Mouse (Mus musculus) embryonic facial prominence, embryonic 12.5 days (tissue): ENCODE data around the gene Macrod2. TPM values are rescaled to one million over a fixed set of nuclear protein-coding genes. Genes with fewer than 3 reads are reported as not detected.
"Not testable (repeated sequence)": the region's sequence is repeated elsewhere in the genome, so short reads cannot be mapped to it uniquely, and the experiment has no call there.

Source experiments
- ATAC-seq: fragments of 200-750 bp; cut with Nextera tagmentation; 2 replicates; pipeline ENCODE4 v1.8.0; 2017; ENCODE audit not compliant: insufficient number of reproducible peaks, insufficient read depth, low FRiP score, low TSS enrichment
- H3K27ac ChIP-seq: fragments of 300-500 bp; sonication (generic); 2 replicates; pipeline ENCODE4 v1.5.1; 2016; ENCODE audit warnings: mild to moderate bottlenecking
- H3K27me3 ChIP-seq: fragments of 300-500 bp; sonication (generic); 2 replicates; pipeline ENCODE4 v1.6.1; 2016; ENCODE audit warnings: mild to moderate bottlenecking, moderate library complexity
- H3K36me3 ChIP-seq: fragments of 300-500 bp; sonication (generic); 2 replicates; pipeline ENCODE4 v1.6.1; 2016; ENCODE audit warnings: mild to moderate bottlenecking
- H3K4me1 ChIP-seq: fragments of 300-500 bp; sonication (generic); 2 replicates; pipeline ENCODE4 v1.6.1; 2016
- H3K4me2 ChIP-seq: fragments of 300-500 bp; sonication (generic); replicated peaks from 2 replicates; pipeline ENCODE4 v1.6.1; 2016; ENCODE audit warnings: mild to moderate bottlenecking, moderate library complexity
- H3K4me3 ChIP-seq: fragments of 300-500 bp; sonication (generic); 2 replicates; pipeline ENCODE4 v1.5.1; 2016; ENCODE audit warnings: mild to moderate bottlenecking
- H3K9ac ChIP-seq: fragments of 300-500 bp; sonication (generic); 2 replicates; pipeline ENCODE4 v1.6.1; 2016; ENCODE audit warnings: mild to moderate bottlenecking, moderate library complexity
- H3K9me3 ChIP-seq: fragments of 300-500 bp; sonication (generic); 2 replicates; pipeline ENCODE4 v1.6.1; 2016; ENCODE audit warnings: mild to moderate bottlenecking, moderate library complexity
- WGBS: fragments of 180-500 bp; shearing (Covaris S2); methylation state at CpG from one replicate; pipeline ENCODE4 v1.1.7; 2016; 5-methylcytosine and 5-hydroxymethylcytosine counted together
- polyA plus RNA-seq: library from polyadenylated mRNA; unstranded; fragments of >200 nt; fragmentation: Nextera tagmentation; extraction: Ambion mirVana; gene quantifications from 2 replicates; pipeline ENCODE4 v1.2.1, GENCODE M21; 2016

Gene Macrod2
- polyA plus RNA-seq, 1 experiment from 2014 or later = 39.6 TPM

- H3K27ac ChIP-seq = no peak overlapping the region
- H3K4me1 ChIP-seq = peaks cover 11% of the 10 kb centered on the region; the same call in 1 of the 2 replicates
- no peaks in the 10 kb centered on the region for H3K27me3 ChIP-seq
- ATAC-seq = no peak
- H3K9me3 ChIP-seq = no peaks in the 10 kb centered on the region
- no peak overlapping the region for H3K9ac ChIP-seq
- 11% methylated on average over 3 of the region's 3 CpGs for WGBS
- H3K4me3 ChIP-seq = no peak overlapping the region
- H3K36me3 ChIP-seq = no peaks in the 10 kb centered on the region
- H3K4me2 ChIP-seq = no peak overlapping the region
Measured at GRCm38 (mm10) chr2:140704146-140704545, 309.0 kb downstream of the Macrod2 start.

GRCm38 (mm10) chr2:140705278-140705677 lies 310.2 kb downstream of the Macrod2 start:
- 0 out of 2 replicates have a peak, but pooled peaks have one; percentile 41 for ATAC-seq
- Histone ChIP-seq H3K36me3 (no peaks in the 10 kb centered on the region), H3K4me2 (no peak overlapping the region), H3K27me3 (no peaks in the 10 kb centered on the region), H3K27ac (no peak overlapping the region), H3K4me3 (no peak overlapping the region), H3K4me1 (peaks cover 11% of the 10 kb centered on the region; the same call in 1 of the 2 replicates), H3K9ac (no peak overlapping the region), H3K9me3 (no peaks in the 10 kb centered on the region)
- WGBS = 8% methylated on average over 2 of the region's 2 CpGs

GRCm38 (mm10) chr2:140707550-140707949 lies 312.4 kb downstream of the Macrod2 start:
- WGBS = 78% methylated on average over 5 of the region's 5 CpGs
- no peak for ATAC-seq
- H3K27me3 ChIP-seq = no peaks in the 10 kb centered on the region
- no peak overlapping the region for H3K27ac ChIP-seq
- no peak overlapping the region for H3K4me2 ChIP-seq
- H3K9ac ChIP-seq = no peak overlapping the region
- H3K36me3 ChIP-seq = no peaks in the 10 kb centered on the region
- H3K4me1 ChIP-seq = peaks cover 11% of the 10 kb centered on the region; the same call in 1 of the 2 replicates
- no peaks in the 10 kb centered on the region for H3K9me3 ChIP-seq
- no peak overlapping the region for H3K4me3 ChIP-seq

- WGBS = 77% methylated on average over 4 of the region's 4 CpGs
- no peak overlapping the region for H3K4me2 ChIP-seq
- no peak overlapping the region for H3K9ac ChIP-seq
- H3K27me3 ChIP-seq = no peaks in the 10 kb centered on the region
- no peaks in the 10 kb centered on the region for H3K4me1 ChIP-seq
- no peak overlapping the region for H3K4me3 ChIP-seq
- ATAC-seq = no peak
- no peak overlapping the region for H3K27ac ChIP-seq
- no peaks in the 10 kb centered on the region for H3K9me3 ChIP-seq
- H3K36me3 ChIP-seq = no peaks in the 10 kb centered on the region
Measured at GRCm38 (mm10) chr2:140715822-140716221, 320.7 kb downstream of the Macrod2 start.

GRCm38 (mm10) chr2:140717407-140717806 lies 322.3 kb downstream of the Macrod2 start:
- Histone ChIP-seq H3K4me2 (no peak overlapping the region), H3K36me3 (no peaks in the 10 kb centered on the region), H3K27me3 (no peaks in the 10 kb centered on the region), H3K4me1 (no peaks in the 10 kb centered on the region), H3K9me3 (no peaks in the 10 kb centered on the region), H3K4me3 (no peak overlapping the region), H3K9ac (no peak overlapping the region), H3K27ac (no peak overlapping the region)
- ATAC-seq = no peak
- WGBS = 83% methylated on average over 9 of the region's 9 CpGs

- H3K36me3 ChIP-seq = no peaks in the 10 kb centered on the region
- 26% methylated on average over 6 of the region's 6 CpGs for WGBS
- H3K4me2 ChIP-seq = no peak overlapping the region
- H3K27me3 ChIP-seq = no peaks in the 10 kb centered on the region
- H3K9ac ChIP-seq = no peak overlapping the region
- ATAC-seq = no peak
- peaks cover 5% of the 10 kb centered on the region; the same call in 1 of the 2 replicates for H3K4me1 ChIP-seq
- H3K27ac ChIP-seq = no peak overlapping the region
- H3K9me3 ChIP-seq = no peaks in the 10 kb centered on the region
- H3K4me3 ChIP-seq = no peak overlapping the region
Measured at GRCm38 (mm10) chr2:140732616-140733183, 337.6 kb downstream of the Macrod2 start.

- Histone ChIP-seq H3K4me2 (no peak overlapping the region), H3K4me1 (no peaks in the 10 kb centered on the region), H3K4me3 (no peak overlapping the region), H3K9ac (no peak overlapping the region), H3K9me3 (no peaks in the 10 kb centered on the region), H3K36me3 (no peaks in the 10 kb centered on the region), H3K27me3 (no peaks in the 10 kb centered on the region), H3K27ac (no peak overlapping the region)
- WGBS = 87% methylated on average over 5 of the region's 5 CpGs
- ATAC-seq = no peak
Measured at GRCm38 (mm10) chr2:140740511-140740910, 345.4 kb downstream of the Macrod2 start.

GRCm38 (mm10) chr2:140742954-140743353 lies 347.8 kb downstream of the Macrod2 start:
- H3K36me3 ChIP-seq, H3K9me3 ChIP-seq, ATAC-seq, H3K4me2 ChIP-seq, H3K4me1 ChIP-seq, H3K27me3 ChIP-seq, H3K27ac ChIP-seq, H3K4me3 ChIP-seq, H3K9ac ChIP-seq: not testable (repeated sequence)
- WGBS = 73% methylated on average over 2 of the region's 2 CpGs

- Histone ChIP-seq H3K27me3 (no peaks in the 10 kb centered on the region), H3K36me3 (no peaks in the 10 kb centered on the region), H3K4me2 (no peak overlapping the region), H3K9me3 (no peaks in the 10 kb centered on the region), H3K4me3 (no peak overlapping the region), H3K9ac (no peak overlapping the region), H3K4me1 (no peaks in the 10 kb centered on the region), H3K27ac (no peak overlapping the region)
- ATAC-seq = no peak
- WGBS = 79% methylated on average over 2 of the region's 2 CpGs
Measured at GRCm38 (mm10) chr2:140758881-140759280, 363.8 kb downstream of the Macrod2 start.

GRCm38 (mm10) chr2:140759732-140760131 lies 364.6 kb downstream of the Macrod2 start:
- H3K27ac ChIP-seq = no peak overlapping the region
- H3K36me3 ChIP-seq = no peaks in the 10 kb centered on the region
- H3K4me3 ChIP-seq = no peak overlapping the region
- H3K4me2 ChIP-seq = no peak overlapping the region
- H3K27me3 ChIP-seq = no peaks in the 10 kb centered on the region
- ATAC-seq = no peak
- no peaks in the 10 kb centered on the region for H3K9me3 ChIP-seq
- no peak overlapping the region for H3K9ac ChIP-seq
- no peaks in the 10 kb centered on the region for H3K4me1 ChIP-seq

GRCm38 (mm10) chr2:140760137-140760536 lies 365.0 kb downstream of the Macrod2 start:
- no peaks in the 10 kb centered on the region for H3K9me3 ChIP-seq
- 98% methylated on average over 3 of the region's 3 CpGs for WGBS
- H3K27me3 ChIP-seq = no peaks in the 10 kb centered on the region
- H3K4me1 ChIP-seq = no peaks in the 10 kb centered on the region
- no peak overlapping the region for H3K27ac ChIP-seq
- ATAC-seq = no peak
- no peak overlapping the region for H3K9ac ChIP-seq
- no peaks in the 10 kb centered on the region for H3K36me3 ChIP-seq
- H3K4me2 ChIP-seq = no peak overlapping the region
- H3K4me3 ChIP-seq = no peak overlapping the region

GRCm38 (mm10) chr2:140763076-140763891 lies 368.2 kb downstream of the Macrod2 start:
- WGBS = 64% methylated on average over 12 of the region's 12 CpGs
- Histone ChIP-seq H3K27me3 (no peaks in the 10 kb centered on the region), H3K4me3 (no peak overlapping the region), H3K36me3 (no peaks in the 10 kb centered on the region), H3K27ac (no peak overlapping the region), H3K9me3 (no peaks in the 10 kb centered on the region), H3K9ac (no peak overlapping the region), H3K4me1 (no peaks in the 10 kb centered on the region), H3K4me2 (no peak overlapping the region)
- ATAC-seq = no peak
